Mouse (Mus musculus) cortical plate, adult 2 months (tissue): Measurements from ENCODE around the gene Col4a3bp. TPM values are rescaled to one million over a fixed set of nuclear protein-coding genes. Genes with fewer than 3 reads are reported as not detected.
A peak's percentile ranks its signal among the peaks of the same experiment; 100 is the strongest.

ENCODE experiments used
- H3K27ac ChIP-seq: fragments of 200-500 bp; 2 replicates; pipeline ENCODE4 v1.5.1; 2012; ENCODE audit warnings: low read length, control low read depth, inconsistent platforms; ENCODE audit not compliant: insufficient read depth
- H3K4me1 ChIP-seq: fragments of 200-500 bp; 2 replicates; pipeline ENCODE4 v1.6.1; 2011; ENCODE audit warnings: low read length; ENCODE audit not compliant: control insufficient read depth, insufficient read depth
- H3K4me3 ChIP-seq: fragments of 200-500 bp; 2 replicates; pipeline ENCODE4 v1.5.1; 2011; ENCODE audit warnings: mild to moderate bottlenecking, low read length, control low read depth; ENCODE audit not compliant: insufficient read depth
- CTCF ChIP-seq: fragments of 200-500 bp; IDR thresholded peaks from 2 replicates; pipeline ENCODE4 v1.5.1; 2011; ENCODE audit warnings: mild to moderate bottlenecking, control low read depth, low read length; ENCODE audit not compliant: insufficient read depth; ENCODE audit errors: extremely low read depth
- POLR2A ChIP-seq: fragments of 200-500 bp; IDR thresholded peaks from 2 replicates; pipeline ENCODE4 v1.6.1; 2011; ENCODE audit warnings: mild to moderate bottlenecking, low read length, control low read depth; ENCODE audit not compliant: insufficient read depth; ENCODE audit errors: extremely low read depth
- polyA plus RNA-seq: library from polyadenylated mRNA; depleted of rRNA; stranded (reverse); fragments of >200 nt; gene quantifications from 2 replicates; pipeline ENCODE4 v1.2.3, GENCODE M21; 2012; rRNA removed

The Col4a3bp gene
- polyA plus RNA-seq, 1 experiment: 35.5 TPM

DNA sequence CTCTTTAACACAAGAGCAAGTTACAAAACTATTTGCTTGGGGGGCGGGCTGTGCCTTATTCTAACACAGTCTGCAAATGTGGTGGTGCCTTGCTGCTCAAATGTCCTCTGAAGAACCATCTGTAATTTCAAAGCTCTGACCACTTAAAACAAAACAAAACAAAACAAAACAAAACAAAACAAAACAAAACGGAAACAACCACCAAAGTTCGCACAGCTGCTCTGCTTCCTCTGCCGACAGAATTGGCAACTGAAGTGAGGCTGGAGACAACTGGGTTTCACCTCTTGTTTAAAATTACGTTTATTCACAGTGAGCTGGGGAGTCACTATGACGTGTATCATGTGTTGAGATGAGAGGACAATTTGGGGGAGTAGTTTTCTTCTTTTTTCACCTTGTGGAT is 136.2 kb downstream of the Col4a3bp start:
- H3K4me1 ChIP-seq: peaks cover 2% of the 10 kb centered on the region
- no peak overlapping the region for H3K4me3 ChIP-seq
- H3K27ac ChIP-seq: no peak overlapping the region
- TF ChIP-seq POLR2A: no peak
- TF ChIP-seq CTCF: no peak

DNA sequence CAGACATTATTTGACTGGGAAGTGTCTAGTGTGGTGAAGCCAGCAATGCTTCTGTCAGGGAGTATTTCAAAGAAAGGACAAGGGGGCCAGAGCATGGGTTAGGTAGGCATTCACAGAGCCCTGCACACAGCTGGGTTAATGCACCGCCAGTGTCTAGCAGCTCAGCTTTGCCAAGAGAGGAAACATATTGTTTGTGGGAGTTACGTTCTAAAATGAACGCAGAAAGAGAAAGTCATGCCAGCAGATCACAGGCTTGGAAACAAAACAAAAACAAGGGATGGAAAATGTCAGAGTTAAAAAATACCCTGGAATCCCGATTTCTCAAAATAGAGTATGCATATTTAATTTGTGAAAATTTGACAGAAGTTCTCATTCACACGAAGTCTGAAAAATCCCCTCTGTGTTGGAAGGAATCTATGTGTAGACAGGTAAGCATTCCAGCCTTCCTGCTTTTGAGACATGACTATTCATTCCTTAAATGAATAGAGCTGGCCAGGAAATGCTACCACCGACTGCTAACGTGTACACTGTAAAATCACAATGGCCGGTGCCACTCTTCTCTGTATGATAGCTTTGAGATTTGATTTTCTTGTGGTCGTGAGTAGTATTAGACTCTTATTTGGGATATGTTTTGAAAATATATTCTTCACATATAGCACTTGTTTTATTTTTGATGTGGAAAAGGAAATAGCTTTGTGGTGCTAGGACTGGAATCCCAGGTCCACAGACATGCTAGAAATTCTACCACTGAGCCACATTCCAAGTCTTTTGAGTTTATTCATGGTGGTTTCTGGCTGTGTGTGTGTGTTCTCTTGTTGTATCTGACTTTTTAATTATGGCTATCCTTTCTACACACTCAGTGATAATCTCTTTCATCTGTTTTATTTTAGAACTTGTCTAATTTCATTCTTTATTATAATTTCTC is 138.0 kb downstream of the Col4a3bp start:
- TF ChIP-seq CTCF (no peak), POLR2A (no peak)
- Histone ChIP-seq H3K4me1 (peaks cover 5% of the 10 kb centered on the region), H3K27ac (no peak overlapping the region), H3K4me3 (no peak overlapping the region)

DNA sequence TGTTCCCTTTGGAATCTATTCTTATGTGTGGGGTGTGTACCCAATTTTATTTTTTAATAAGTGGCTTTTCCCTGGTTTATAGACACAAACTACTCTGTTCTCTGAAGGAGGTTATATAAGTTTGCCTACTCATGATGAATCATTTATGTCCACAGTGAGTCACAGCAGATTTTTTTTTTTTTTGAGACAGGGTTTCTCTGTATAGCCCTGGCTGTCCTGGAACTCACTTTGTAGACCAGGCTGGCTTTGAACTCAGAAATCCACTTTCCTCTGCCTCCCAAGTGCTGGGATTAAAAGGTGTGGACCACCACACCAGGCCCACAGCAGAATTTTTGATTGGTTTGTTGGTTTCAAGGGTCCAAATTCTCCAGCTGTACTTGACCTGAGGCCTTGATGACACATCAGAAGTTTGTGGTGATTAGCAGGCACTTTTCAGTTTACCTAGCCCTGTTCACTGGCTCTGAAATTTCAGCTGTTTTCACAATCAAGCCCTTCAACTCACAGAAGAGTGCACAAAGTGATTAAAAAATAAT is 138.7 kb downstream of the Col4a3bp start:
- no peak for TF ChIP-seq CTCF
- TF ChIP-seq POLR2A: no peak
- Histone ChIP-seq H3K27ac (no peak overlapping the region), H3K4me1 (peaks cover 5% of the 10 kb centered on the region), H3K4me3 (no peak overlapping the region)

DNA sequence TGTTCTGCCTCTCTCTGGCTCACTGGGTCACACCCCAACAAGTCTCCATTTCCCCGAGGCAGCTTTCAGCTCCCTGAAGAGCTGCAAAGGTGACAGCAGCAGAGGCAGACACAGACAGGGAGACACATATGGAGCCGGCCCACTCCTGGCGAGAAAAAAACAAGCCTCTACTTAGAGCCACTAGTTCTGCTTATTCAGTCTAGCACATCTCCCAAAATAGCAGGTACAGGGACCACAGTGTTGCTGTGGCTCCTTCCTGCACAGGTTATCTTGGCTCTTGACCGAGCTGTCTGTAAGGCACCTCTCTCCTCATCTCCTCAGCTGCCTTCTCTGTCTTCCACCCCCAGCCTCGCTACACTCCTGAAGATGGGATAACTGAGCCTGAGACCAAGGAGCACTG is 142.4 kb downstream of the Col4a3bp start:
- no peak for TF ChIP-seq POLR2A
- Histone ChIP-seq H3K4me3 (no peak overlapping the region), H3K4me1 (peaks cover 5% of the 10 kb centered on the region), H3K27ac (0 out of 2 replicates have a peak overlapping the region, but pooled peaks have one; percentile 10)

DNA sequence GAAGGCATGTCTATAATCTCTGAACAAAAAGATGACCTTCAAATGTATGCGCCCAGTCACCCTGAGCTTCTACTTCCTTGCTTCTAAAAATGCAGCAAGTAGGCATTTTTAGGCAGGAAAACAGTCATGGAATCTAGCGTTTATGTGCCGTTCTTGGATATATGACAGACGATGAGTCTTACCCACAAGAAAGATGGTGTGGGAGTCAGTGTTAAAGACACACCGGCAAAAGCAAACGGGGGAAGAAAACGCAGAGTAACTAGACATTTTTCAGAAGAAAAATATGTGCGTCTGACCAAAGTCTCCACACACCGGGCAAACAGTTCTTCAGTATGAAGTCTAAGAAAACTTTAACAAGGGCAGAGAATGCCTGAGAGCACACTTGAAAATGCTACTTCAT is 144.8 kb downstream of the Col4a3bp start:
- no peak overlapping the region for H3K4me3 ChIP-seq
- TF ChIP-seq POLR2A (no peak), CTCF (no peak)
- H3K4me1 ChIP-seq: peaks cover 5% of the 10 kb centered on the region
- no peak overlapping the region for H3K27ac ChIP-seq

Other genes starting within 250 kb of the Col4a3bp start
- 17.0 and 17.4 TPM in 2 replicates for gene Poc5, start 154.3 kb upstream of the Col4a3bp start, polyA plus RNA-seq
- gene Ankdd1b, start 71.4 kb upstream of the Col4a3bp start, polyA plus RNA-seq: 0.04 and 0.17 TPM in 2 replicates
- not detected in 2 replicates for gene Gm17622, start 51.9 kb upstream of the Col4a3bp start, polyA plus RNA-seq
- gene Polk, start within 50 bp of the Col4a3bp start, polyA plus RNA-seq: 7.2 and 8.3 TPM in 2 replicates
- gene Hmgcr, start 128.3 kb downstream of the Col4a3bp start, polyA plus RNA-seq: 56.1 and 59.0 TPM in 2 replicates
- gene Ankrd31, start 205.7 kb downstream of the Col4a3bp start, polyA plus RNA-seq: 0.15 and 0.23 TPM in 2 replicates